Mouse (Mus musculus): ENCODE data around the gene Vmn1r53. TPM values are rescaled to one million over a fixed set of nuclear protein-coding genes. Genes with fewer than 3 reads are reported as not detected.
"Not testable (repeated sequence)": the region's sequence is repeated elsewhere in the genome, so short reads cannot be mapped to it uniquely, and the experiment has no call there.

Gene Vmn1r53
- polyA plus RNA-seq (2012; ENCODE audit: insufficient read depth, insufficient read length, missing spikeins), result not detected in 2 replicates

DNA sequence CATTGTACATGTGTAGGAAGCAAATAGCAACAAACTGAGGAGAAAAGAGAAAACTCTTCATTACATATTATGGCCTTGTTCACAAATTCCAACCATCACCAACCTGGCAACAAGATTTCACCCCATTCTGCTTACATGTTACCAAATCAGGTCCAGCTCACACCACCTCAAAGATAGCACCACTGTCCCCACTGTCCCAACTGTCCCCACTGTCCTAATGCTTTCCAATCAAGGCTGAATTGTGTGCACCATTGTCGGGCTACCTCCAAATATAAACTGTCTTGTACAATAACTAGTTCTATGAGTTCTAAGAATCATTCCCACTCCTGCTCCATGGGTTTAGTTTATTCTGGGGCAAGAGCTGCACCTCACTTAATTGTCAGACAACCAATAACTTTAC lies at the start of gene Vmn1r53:
TSS of gene Vmn1r53 (minus strand) at position 101 of the 400 bp plus-strand sequence.
- TF ChIP-seq CTCF (IDR thresholded peaks at IDR 0.05; ENCODE audit: low read depth, low read length) (no peak), POLR2A (IDR thresholded peaks at IDR 0.05; ENCODE audit: borderline replicate concordance, low read depth, low read length) (no peak)

DNA sequence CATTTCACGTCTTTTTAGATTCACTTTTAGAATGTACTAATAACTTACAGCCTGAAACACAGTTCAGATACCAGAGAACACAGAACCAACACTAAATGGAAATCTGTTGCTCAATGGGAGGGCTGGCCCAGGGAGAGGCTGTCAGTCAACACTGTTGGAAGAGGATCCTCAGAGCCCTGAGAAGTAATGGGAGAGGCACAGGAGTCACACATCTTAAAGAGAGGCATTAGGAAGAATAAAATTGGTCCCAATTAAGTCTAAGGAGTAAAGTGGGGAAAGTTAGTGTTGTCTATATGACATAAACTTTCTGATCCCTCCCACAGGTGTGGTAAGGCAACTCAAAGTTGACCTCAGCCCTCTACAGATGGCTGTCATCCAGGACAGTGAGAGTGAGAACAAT lies 21.8 kb upstream of the Vmn1r53 start, which contains the start of gene Vmn1r54:
TSS of gene Vmn1r54 (plus strand) at position 301 of the 400 bp plus-strand sequence.
- H3K4me1 ChIP-seq (ENCODE audit: control insufficient read depth, insufficient read depth, low read length), result no peaks in the 10 kb centered on the region
- H3K4me3 ChIP-seq (ENCODE audit: insufficient read depth, low read length), result no peak within 1 kb of the TSS
- H3K27ac ChIP-seq (ENCODE audit: insufficient read depth, low read depth, low read length), result no peak within 1 kb of the TSS
- TF ChIP-seq CTCF (IDR thresholded peaks at IDR 0.05; ENCODE audit: low read depth, low read length) (no peak), POLR2A (IDR thresholded peaks at IDR 0.05; ENCODE audit: borderline replicate concordance, low read depth, low read length) (no peak)

More for the DNA sequence above, at the start of gene Vmn1r53:
- Histone ChIP-seq H3K4me3 (ENCODE audit: insufficient read depth, low read length) (no peak within 1 kb of the TSS), H3K27ac (ENCODE audit: insufficient read depth, low read depth, low read length) (no peak within 1 kb of the TSS), H3K4me1 (ENCODE audit: control insufficient read depth, insufficient read depth, low read length) (no peaks in the 10 kb centered on the region)

DNA sequence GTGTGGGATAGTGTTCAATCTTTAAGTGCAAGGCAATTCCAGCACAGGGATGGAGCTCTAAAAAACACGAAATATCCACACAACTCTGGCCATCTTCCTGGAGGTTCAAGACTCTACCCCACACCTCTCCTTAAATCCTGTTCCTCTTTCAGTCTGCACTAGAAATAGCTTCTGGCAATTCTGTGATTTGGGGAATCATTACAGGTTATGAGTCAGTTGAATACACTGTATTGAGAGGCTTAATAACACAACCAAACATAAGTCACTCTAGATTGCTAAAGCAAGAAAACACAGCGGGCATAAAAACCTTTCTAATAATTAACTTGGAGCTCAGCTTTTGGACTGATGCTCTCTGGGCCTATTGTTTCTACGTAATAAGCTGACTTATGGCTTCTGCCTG lies 19.8 kb upstream of the Vmn1r53 start:
- Histone ChIP-seq H3K27ac (ENCODE audit: insufficient read depth, low read depth, low read length) (no peak overlapping the region), H3K4me1 (ENCODE audit: control insufficient read depth, insufficient read depth, low read length) (no peaks in the 10 kb centered on the region), H3K4me3 (ENCODE audit: insufficient read depth, low read length) (no peak overlapping the region)
- TF ChIP-seq CTCF (IDR thresholded peaks at IDR 0.05; ENCODE audit: low read depth, low read length) (no peak), POLR2A (IDR thresholded peaks at IDR 0.05; ENCODE audit: borderline replicate concordance, low read depth, low read length) (no peak)

DNA sequence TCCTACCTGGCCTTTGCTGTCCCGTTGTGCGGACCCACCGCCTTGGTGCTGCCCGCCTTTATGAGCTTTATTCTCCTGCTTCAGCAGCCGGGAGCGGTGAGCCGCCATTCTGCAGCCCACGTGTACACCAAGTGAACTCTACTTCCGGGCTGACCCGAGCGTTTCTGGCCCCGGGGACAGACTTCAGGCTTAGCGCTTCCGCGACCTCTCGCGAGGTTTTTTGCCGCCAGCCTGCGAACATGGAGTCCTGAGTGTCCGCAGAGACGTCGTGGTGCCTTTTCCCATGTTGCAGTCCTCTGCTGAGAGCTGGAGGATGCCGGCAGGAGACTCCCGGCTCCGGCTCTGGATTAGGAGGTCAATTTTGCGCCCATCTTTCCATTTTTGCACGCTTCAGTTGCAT lies 8.4 kb upstream of the Vmn1r53 start:
- no peak overlapping the region for H3K4me3 ChIP-seq (ENCODE audit: insufficient read depth, low read length)
- TF ChIP-seq CTCF (IDR thresholded peaks at IDR 0.05; ENCODE audit: low read depth, low read length), result no peak
- TF ChIP-seq POLR2A (IDR thresholded peaks at IDR 0.05; ENCODE audit: borderline replicate concordance, low read depth, low read length), result no peak
- H3K27ac ChIP-seq (ENCODE audit: insufficient read depth, low read depth, low read length), result no peak overlapping the region
- H3K4me1 ChIP-seq (ENCODE audit: control insufficient read depth, insufficient read depth, low read length), result no peaks in the 10 kb centered on the region

DNA sequence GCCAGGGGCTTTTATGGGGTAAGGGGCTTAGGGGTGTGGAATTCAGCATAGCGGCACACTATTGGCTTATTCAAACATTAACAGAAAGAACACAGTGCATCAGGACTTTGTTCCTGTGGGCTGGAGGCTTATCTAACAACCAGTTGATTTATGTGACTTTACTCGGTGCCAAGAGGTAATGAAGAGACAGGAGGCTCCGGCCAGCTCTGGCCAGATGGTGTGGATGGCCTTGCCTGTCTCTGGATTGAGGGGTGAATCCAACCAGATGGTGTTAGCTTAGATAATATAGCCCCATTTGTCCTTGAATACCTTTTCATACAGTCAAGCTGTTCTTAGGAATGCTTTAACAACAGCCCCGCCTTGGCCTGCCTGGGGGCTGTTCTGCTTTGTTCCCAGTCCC lies 7.9 kb upstream of the Vmn1r53 start:
- not testable (repeated sequence) for H3K27ac ChIP-seq (ENCODE audit: insufficient read depth, low read depth, low read length); H3K4me3 ChIP-seq (ENCODE audit: insufficient read depth, low read length); H3K4me1 ChIP-seq (ENCODE audit: control insufficient read depth, insufficient read depth, low read length)

DNA sequence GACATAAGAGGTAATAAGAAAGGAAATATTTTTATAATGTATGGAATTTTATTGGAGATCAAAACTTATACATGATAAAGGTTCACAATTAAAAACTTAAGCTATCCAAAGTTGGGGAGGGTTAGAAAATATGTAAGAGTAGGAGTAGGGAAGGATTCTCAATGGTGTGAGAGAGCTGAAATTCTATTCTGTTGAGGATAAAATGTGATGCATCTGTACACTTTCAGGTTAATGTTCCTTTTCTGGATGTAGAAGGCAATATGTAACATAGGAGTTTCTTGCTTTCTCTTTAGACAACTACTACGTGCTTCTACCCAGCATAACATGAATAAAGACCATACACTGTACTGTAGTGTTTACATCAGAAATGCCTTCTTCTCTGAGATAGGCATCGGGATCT lies 21.7 kb downstream of the Vmn1r53 start, which contains the start of gene V1ra8:
TSS of gene V1ra8 (plus strand) at position 301 of the 400 bp plus-strand sequence.
- H3K4me1 ChIP-seq (ENCODE audit: control insufficient read depth, insufficient read depth, low read length); H3K4me3 ChIP-seq (ENCODE audit: insufficient read depth, low read length); H3K27ac ChIP-seq (ENCODE audit: insufficient read depth, low read depth, low read length): not testable (repeated sequence)

DNA sequence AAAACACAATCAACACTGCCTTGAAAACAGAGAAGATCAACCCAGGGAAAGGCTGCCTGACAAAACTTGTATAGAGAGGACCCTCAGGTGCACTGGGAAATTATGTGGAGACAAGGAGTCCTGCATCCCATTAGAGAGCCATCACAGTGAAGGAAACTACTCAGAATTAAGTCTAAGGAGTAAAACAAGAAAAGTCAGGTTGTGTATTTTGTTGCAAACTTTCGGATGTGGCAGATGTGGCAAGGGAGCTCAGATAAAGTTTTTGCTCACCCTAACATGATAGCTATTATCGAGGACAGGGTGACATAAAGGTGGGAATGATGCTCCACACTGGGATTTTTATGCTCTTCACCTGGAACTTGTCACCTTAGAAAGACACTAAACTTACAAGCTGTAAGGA lies 49.7 kb downstream of the Vmn1r53 start, which contains the start of gene Vmn1r52:
TSS of gene Vmn1r52 (plus strand) at position 301 of the 400 bp plus-strand sequence.
- H3K4me3 ChIP-seq (ENCODE audit: insufficient read depth, low read length), result no peak within 1 kb of the TSS
- H3K4me1 ChIP-seq (ENCODE audit: control insufficient read depth, insufficient read depth, low read length), result no peaks in the 10 kb centered on the region
- no peak within 1 kb of the TSS for H3K27ac ChIP-seq (ENCODE audit: insufficient read depth, low read depth, low read length)
- TF ChIP-seq POLR2A (IDR thresholded peaks at IDR 0.05; ENCODE audit: borderline replicate concordance, low read depth, low read length) (no peak), CTCF (IDR thresholded peaks at IDR 0.05; ENCODE audit: low read depth, low read length) (no peak)

Other genes starting within 250 kb of the Vmn1r53 start
- not detected in 2 replicates for gene Vmn1r47, start 208.3 kb downstream of the Vmn1r53 start, polyA plus RNA-seq (2012; ENCODE audit: insufficient read depth, insufficient read length, missing spikeins)
- not detected in 2 replicates for gene Vmn1r48, start 187.6 kb downstream of the Vmn1r53 start, polyA plus RNA-seq (2012; ENCODE audit: insufficient read depth, insufficient read length, missing spikeins)
- not detected in 2 replicates for gene Vmn1r49, start 145.9 kb downstream of the Vmn1r53 start, polyA plus RNA-seq (2012; ENCODE audit: insufficient read depth, insufficient read length, missing spikeins)
- gene Vmn1r50, start 123.0 kb downstream of the Vmn1r53 start, polyA plus RNA-seq (2012; ENCODE audit: insufficient read depth, insufficient read length, missing spikeins), result not detected in 2 replicates
- not detected in 2 replicates for gene Vmn1r51, start 101.8 kb downstream of the Vmn1r53 start, polyA plus RNA-seq (2012; ENCODE audit: insufficient read depth, insufficient read length, missing spikeins)
- not detected in 2 replicates for gene Vmn1r52, start 49.6 kb downstream of the Vmn1r53 start, polyA plus RNA-seq (2012; ENCODE audit: insufficient read depth, insufficient read length, missing spikeins)
- not detected in 2 replicates for gene V1ra8, start 21.6 kb downstream of the Vmn1r53 start, polyA plus RNA-seq (2012; ENCODE audit: insufficient read depth, insufficient read length, missing spikeins)
- gene Vmn1r54, start 21.9 kb upstream of the Vmn1r53 start, polyA plus RNA-seq (2012; ENCODE audit: insufficient read depth, insufficient read length, missing spikeins), result not detected in 2 replicates
- gene BC048671, start 76.8 kb upstream of the Vmn1r53 start, polyA plus RNA-seq (2012; ENCODE audit: insufficient read depth, insufficient read length, missing spikeins), result not detected in 2 replicates
- not detected in 2 replicates for gene Chst13, start 100.7 kb upstream of the Vmn1r53 start, polyA plus RNA-seq (2012; ENCODE audit: insufficient read depth, insufficient read length, missing spikeins)
- not detected in 2 replicates for gene Uroc1, start 108.8 kb upstream of the Vmn1r53 start, polyA plus RNA-seq (2012; ENCODE audit: insufficient read depth, insufficient read length, missing spikeins)
- gene Zxdc, start 145.1 kb upstream of the Vmn1r53 start, polyA plus RNA-seq (2012; ENCODE audit: insufficient read depth, insufficient read length, missing spikeins), result 9.7 and 12.2 TPM in 2 replicates
- gene Cfap100, start 204.4 kb upstream of the Vmn1r53 start, polyA plus RNA-seq (2012; ENCODE audit: insufficient read depth, insufficient read length, missing spikeins), result not detected in 2 replicates
- gene Klf15, start 238.1 kb upstream of the Vmn1r53 start, polyA plus RNA-seq (2012; ENCODE audit: insufficient read depth, insufficient read length, missing spikeins), result not detected in 2 replicates